Mouse (Mus musculus): ENCODE measurements around the gene Rab1b. TPM values are rescaled to one million over a fixed set of nuclear protein-coding genes. Genes with fewer than 3 reads are reported as not detected.

Rab1b gene
- polyA plus RNA-seq, 2 experiments: 192 to 249 TPM

DNA sequence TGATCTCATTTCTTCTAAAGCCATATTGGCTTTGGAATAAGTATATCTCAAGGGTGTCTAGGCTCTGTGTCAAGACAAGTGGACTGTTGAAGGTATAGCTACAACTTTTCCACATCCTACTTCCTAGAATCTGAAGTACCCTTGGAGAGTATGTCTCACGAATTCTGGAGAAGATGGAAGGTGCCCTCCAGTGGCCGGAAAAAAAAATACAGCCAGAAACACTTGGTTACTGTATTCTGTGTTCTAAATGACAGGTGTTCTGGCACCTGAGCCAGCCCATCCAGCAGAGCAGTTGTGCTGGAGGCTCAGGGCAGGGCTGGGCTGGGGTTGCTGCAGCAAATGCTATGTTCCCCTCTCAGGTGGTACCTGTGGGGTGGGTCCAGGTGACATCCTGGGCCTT, 32.8 kb upstream of the Rab1b start:
- Histone ChIP-seq H3K9ac (ENCODE audit: low read depth, low read length, severe bottlenecking) (no peak overlapping the region), H3K9me3 (ENCODE audit: control insufficient read depth, low read length) (no peaks in the 10 kb centered on the region), H3K36me3 (ENCODE audit: control insufficient read depth, insufficient read depth, low read length) (peaks cover 78% of the 10 kb centered on the region), H3K4me2 (replicated peaks; ENCODE audit: low read depth, low read length, severe bottlenecking) (no peak overlapping the region), H3K4me3 (replicated peaks; ENCODE audit: low read length) (no peak overlapping the region), H3K27me3 (ENCODE audit: control insufficient read depth, insufficient read depth, low read length) (no peaks in the 10 kb centered on the region), H3K27ac (replicated peaks; ENCODE audit: low read depth, low read length) (no peak overlapping the region), H3K4me1 (ENCODE audit: control insufficient read depth, insufficient read depth, low read length) (no peaks in the 10 kb centered on the region)
- ATAC-seq (ENCODE audit: low FRiP score, low read depth): peak; percentile 34; the same call in 1 of the 2 replicates
- 8% methylated on average over 2 of the region's 2 CpGs for WGBS
- DNase-seq (ENCODE audit: low spot score): peak; percentile 75
- no peak for TF ChIP-seq POLR2A (IDR thresholded peaks at IDR 0.05; ENCODE audit: borderline replicate concordance, extremely low read depth, insufficient read depth, insufficient read length)

- no peak overlapping the region for H3K4me2 ChIP-seq (replicated peaks; ENCODE audit: low read depth, low read length, severe bottlenecking)
- H3K4me3 ChIP-seq (replicated peaks; ENCODE audit: low read length): no peak overlapping the region
- H3K9me3 ChIP-seq (ENCODE audit: control insufficient read depth, low read length): no peaks in the 10 kb centered on the region
- no peak overlapping the region for H3K27ac ChIP-seq (replicated peaks; ENCODE audit: low read depth, low read length)
- no peak for TF ChIP-seq POLR2A (IDR thresholded peaks at IDR 0.05; ENCODE audit: borderline replicate concordance, extremely low read depth, insufficient read depth, insufficient read length)
- H3K4me1 ChIP-seq (ENCODE audit: control insufficient read depth, insufficient read depth, low read length): no peaks in the 10 kb centered on the region
- peaks cover 34% of the 10 kb centered on the region for H3K36me3 ChIP-seq (ENCODE audit: control insufficient read depth, insufficient read depth, low read length)
- WGBS: 84% methylated on average over 4 of the region's 4 CpGs
- H3K9ac ChIP-seq (ENCODE audit: low read depth, low read length, severe bottlenecking): no peak overlapping the region
- no peak for DNase-seq (ENCODE audit: low spot score)
- H3K27me3 ChIP-seq (ENCODE audit: control insufficient read depth, insufficient read depth, low read length): no peaks in the 10 kb centered on the region
- no peak for ATAC-seq (ENCODE audit: low FRiP score, low read depth)
Observed at GRCm38 (mm10) chr19:5131237-5131636, 24.4 kb upstream of the Rab1b start.

DNA sequence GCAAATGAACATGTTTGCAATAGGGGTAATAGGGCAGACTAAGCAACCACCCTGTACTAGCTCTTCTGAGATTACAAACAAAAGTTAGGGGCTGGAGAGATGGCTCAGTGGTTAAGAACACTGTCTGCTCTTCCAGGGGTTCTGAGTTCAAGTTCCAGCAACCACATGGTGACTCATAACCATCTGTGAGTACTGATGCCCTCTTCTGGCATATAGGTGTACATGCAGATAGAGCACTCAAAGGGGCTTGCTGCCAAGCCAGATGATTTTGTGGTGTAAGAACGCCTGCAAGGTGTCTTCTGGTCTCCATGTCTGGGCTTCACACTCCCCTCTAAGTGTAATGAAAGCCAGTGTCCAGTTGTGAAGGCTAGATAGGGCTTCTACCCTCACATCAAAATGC, 22.9 kb upstream of the Rab1b start:
- peaks cover 20% of the 10 kb centered on the region for H3K36me3 ChIP-seq (ENCODE audit: control insufficient read depth, insufficient read depth, low read length)
- no peak for DNase-seq (ENCODE audit: low spot score)

DNA sequence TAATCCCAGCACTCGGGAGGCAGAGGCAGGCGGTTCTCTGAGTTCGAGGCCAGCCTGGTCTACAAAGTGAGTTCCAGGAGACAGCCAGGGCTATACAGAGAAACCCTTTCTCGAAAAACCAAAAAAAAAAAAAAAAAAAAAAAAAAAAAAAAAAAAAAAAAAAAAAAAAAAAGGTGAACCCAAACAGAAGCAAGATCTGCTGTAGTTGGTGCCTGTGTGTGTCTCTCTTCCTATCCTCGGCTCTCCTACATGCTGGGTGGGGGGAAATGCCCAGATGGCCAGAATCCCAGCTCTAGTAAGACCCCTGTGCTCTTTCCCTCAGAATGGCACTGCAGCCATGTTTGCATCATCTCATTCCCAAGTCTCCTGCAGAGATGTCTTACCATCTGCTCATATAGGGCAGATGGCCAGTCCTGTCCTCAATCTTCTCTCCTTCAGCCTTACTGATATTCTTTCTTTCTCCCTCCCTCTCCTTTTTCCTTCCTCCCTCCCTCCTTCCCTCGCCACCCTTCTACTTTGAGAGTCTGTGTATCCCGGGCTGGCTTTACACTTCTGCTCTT, 17.3 kb upstream of the Rab1b start:
- no peaks in the 10 kb centered on the region; the same call in 1 of the 2 replicates for H3K4me1 ChIP-seq (ENCODE audit: control insufficient read depth, insufficient read depth, low read length)
- H3K36me3 ChIP-seq (ENCODE audit: control insufficient read depth, insufficient read depth, low read length): no peaks in the 10 kb centered on the region
- no peak overlapping the region for H3K9ac ChIP-seq (ENCODE audit: low read depth, low read length, severe bottlenecking)
- no peak overlapping the region for H3K4me3 ChIP-seq (replicated peaks; ENCODE audit: low read length)
- no peak overlapping the region for H3K27ac ChIP-seq (replicated peaks; ENCODE audit: low read depth, low read length)
- 63% methylated on average over 7 of the region's 7 CpGs for WGBS
- ATAC-seq (ENCODE audit: low FRiP score, low read depth) (no peak), DNase-seq (ENCODE audit: low spot score) (no peak)
- H3K27me3 ChIP-seq (ENCODE audit: control insufficient read depth, insufficient read depth, low read length): no peaks in the 10 kb centered on the region
- TF ChIP-seq POLR2A (IDR thresholded peaks at IDR 0.05; ENCODE audit: borderline replicate concordance, extremely low read depth, insufficient read depth, insufficient read length): no peak
- no peaks in the 10 kb centered on the region for H3K9me3 ChIP-seq (ENCODE audit: control insufficient read depth, low read length)
- no peak overlapping the region for H3K4me2 ChIP-seq (replicated peaks; ENCODE audit: low read depth, low read length, severe bottlenecking)

More for the DNA sequence above, 22.9 kb upstream of the Rab1b start:
- H3K4me3 ChIP-seq (replicated peaks; ENCODE audit: low read length): no peak overlapping the region
- no peak overlapping the region for H3K4me2 ChIP-seq (replicated peaks; ENCODE audit: low read depth, low read length, severe bottlenecking)
- H3K9me3 ChIP-seq (ENCODE audit: control insufficient read depth, low read length): no peaks in the 10 kb centered on the region
- H3K4me1 ChIP-seq (ENCODE audit: control insufficient read depth, insufficient read depth, low read length): no peaks in the 10 kb centered on the region
- 52% methylated on average over 1 of the region's 1 CpGs for WGBS
- no peak overlapping the region for H3K9ac ChIP-seq (ENCODE audit: low read depth, low read length, severe bottlenecking)
- no peaks in the 10 kb centered on the region for H3K27me3 ChIP-seq (ENCODE audit: control insufficient read depth, insufficient read depth, low read length)
- ATAC-seq (ENCODE audit: low FRiP score, low read depth): no peak
- no peak for TF ChIP-seq POLR2A (IDR thresholded peaks at IDR 0.05; ENCODE audit: borderline replicate concordance, extremely low read depth, insufficient read depth, insufficient read length)
- no peak overlapping the region for H3K27ac ChIP-seq (replicated peaks; ENCODE audit: low read depth, low read length)

DNA sequence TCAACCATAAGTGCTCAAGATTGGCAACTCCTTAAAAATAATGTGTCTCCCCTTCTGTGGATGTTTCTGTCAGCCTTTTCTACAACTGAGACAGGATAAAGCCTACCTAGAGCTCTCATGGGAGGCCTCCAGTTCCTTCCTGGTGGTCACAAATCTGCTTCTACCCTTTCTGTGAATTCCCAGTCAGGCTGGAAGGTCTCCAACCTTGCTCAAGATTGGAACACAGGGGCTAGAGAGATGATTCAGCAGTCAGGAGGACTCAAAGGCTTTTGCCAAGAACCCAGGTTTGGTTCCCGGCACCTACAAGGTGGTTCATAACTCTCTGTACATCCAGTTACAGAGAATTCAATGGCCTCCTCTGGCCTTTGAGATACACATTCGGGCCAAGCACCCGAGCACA, 16.4 kb upstream of the Rab1b start:
- H3K27me3 ChIP-seq (ENCODE audit: control insufficient read depth, insufficient read depth, low read length): no peaks in the 10 kb centered on the region
- no peaks in the 10 kb centered on the region for H3K36me3 ChIP-seq (ENCODE audit: control insufficient read depth, insufficient read depth, low read length)
- H3K4me3 ChIP-seq (replicated peaks; ENCODE audit: low read length): no peak overlapping the region
- no peak for TF ChIP-seq POLR2A (IDR thresholded peaks at IDR 0.05; ENCODE audit: borderline replicate concordance, extremely low read depth, insufficient read depth, insufficient read length)
- no peak for ATAC-seq (ENCODE audit: low FRiP score, low read depth)
- H3K9ac ChIP-seq (ENCODE audit: low read depth, low read length, severe bottlenecking): no peak overlapping the region
- WGBS: 82% methylated on average over 3 of the region's 3 CpGs
- DNase-seq (ENCODE audit: low spot score): no peak
- no peaks in the 10 kb centered on the region for H3K9me3 ChIP-seq (ENCODE audit: control insufficient read depth, low read length)
- no peak overlapping the region for H3K27ac ChIP-seq (replicated peaks; ENCODE audit: low read depth, low read length)
- H3K4me2 ChIP-seq (replicated peaks; ENCODE audit: low read depth, low read length, severe bottlenecking): no peak overlapping the region
- H3K4me1 ChIP-seq (ENCODE audit: control insufficient read depth, insufficient read depth, low read length): peaks cover 6% of the 10 kb centered on the region

DNA sequence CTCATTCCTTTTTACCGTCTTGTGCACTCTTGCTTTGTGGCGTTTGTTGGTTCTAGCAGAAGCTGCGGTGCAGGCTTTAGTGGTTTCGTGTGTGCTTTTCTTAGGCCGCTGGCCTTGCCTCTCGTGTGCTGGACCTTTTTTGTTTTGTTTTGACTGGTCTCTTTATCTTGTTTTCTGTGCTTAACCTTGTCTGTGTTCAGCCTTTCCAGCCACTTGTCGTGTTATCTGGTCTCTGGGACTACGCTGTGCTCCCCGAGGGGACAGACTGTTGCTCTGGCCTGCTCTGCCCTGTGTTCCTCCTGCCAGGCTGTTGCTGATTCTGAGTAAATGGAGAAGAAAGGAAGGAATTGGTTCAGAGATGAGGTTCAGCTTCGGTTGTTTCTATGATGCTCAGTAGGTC, 15.6 kb upstream of the Rab1b start:
- ATAC-seq (ENCODE audit: low FRiP score, low read depth): no peak
- no peak overlapping the region for H3K9ac ChIP-seq (ENCODE audit: low read depth, low read length, severe bottlenecking)
- TF ChIP-seq POLR2A (IDR thresholded peaks at IDR 0.05; ENCODE audit: borderline replicate concordance, extremely low read depth, insufficient read depth, insufficient read length): no peak
- no peak overlapping the region for H3K27ac ChIP-seq (replicated peaks; ENCODE audit: low read depth, low read length)
- no peak overlapping the region for H3K4me2 ChIP-seq (replicated peaks; ENCODE audit: low read depth, low read length, severe bottlenecking)
- H3K27me3 ChIP-seq (ENCODE audit: control insufficient read depth, insufficient read depth, low read length): no peaks in the 10 kb centered on the region
- H3K4me1 ChIP-seq (ENCODE audit: control insufficient read depth, insufficient read depth, low read length): peaks cover 6% of the 10 kb centered on the region
- H3K36me3 ChIP-seq (ENCODE audit: control insufficient read depth, insufficient read depth, low read length): no peaks in the 10 kb centered on the region
- H3K4me3 ChIP-seq (replicated peaks; ENCODE audit: low read length): no peak overlapping the region
- WGBS: 81% methylated on average over 10 of the region's 10 CpGs
- H3K9me3 ChIP-seq (ENCODE audit: control insufficient read depth, low read length): no peaks in the 10 kb centered on the region
- no peak for DNase-seq (ENCODE audit: low spot score)
